In genomic region chr7:126929046-126929445, GRCm38 (mm10) we compare ENCODE assay signal across 8 mouse cellular contexts. TPM values are rescaled to one million over a fixed set of nuclear protein-coding genes. Genes with fewer than 3 reads are reported as not detected.
DNase-seq lines count a peak whose midpoint lies in the region; ATAC-seq lines count a peak whose summit lies in the region.

No protein-coding gene starts in this region.

- H3K9me3 ChIP-seq in heart, embryonic 14.5 days (ENCODE audit: control insufficient read depth, low read length): no peaks in the 10 kb centered on the region
- H3K9me3 ChIP-seq in forebrain, embryonic 13.5 days (replicated peaks): no peaks in the 10 kb centered on the region
- H3K9me3 ChIP-seq in liver, embryonic 12.5 days (replicated peaks): no peaks in the 10 kb centered on the region
- H3K9me3 ChIP-seq in stomach, embryonic 14.5 days (ENCODE audit: control insufficient read depth, low read depth, low read length): no peaks in the 10 kb centered on the region

- no peak for DNase-seq in heart, adult 11 months
- peak; percentile 56 for DNase-seq in R1 (ENCODE audit: low read depth, low spot score)
- no peak for DNase-seq in spleen, postnatal 4 days (ENCODE audit: low spot score in 2 of 2)
- no peak for DNase-seq in layer of hippocampus, adult 9-10 months (ENCODE audit: low spot score)

- peaks cover 3 to 6% of the 10 kb centered on the region in 2 experiments for H3K4me1 ChIP-seq in heart, embryonic 14.5 days (ENCODE audit: control insufficient read depth in 2 of 2, insufficient read depth in 2 of 2, low read length in 2 of 2)
- H3K4me1 ChIP-seq in forebrain, embryonic 13.5 days: peaks cover 19% of the 10 kb centered on the region
- peaks cover 51% of the 10 kb centered on the region for H3K4me1 ChIP-seq in liver, embryonic 12.5 days
- peaks cover 3% of the 10 kb centered on the region; the same call in 1 of the 2 replicates for H3K4me1 ChIP-seq in stomach, embryonic 14.5 days (ENCODE audit: control insufficient read depth, insufficient read depth, low read length)

- peak overlapping the region; percentile 88 for H3K9ac ChIP-seq in heart, embryonic 14.5 days (ENCODE audit: low read length)
- H3K9ac ChIP-seq in forebrain, embryonic 13.5 days: peak overlapping the region; percentile 89
- peak overlapping the region; percentile 95 for H3K9ac ChIP-seq in liver, embryonic 12.5 days
- H3K9ac ChIP-seq in stomach, embryonic 14.5 days (replicated peaks; ENCODE audit: low read depth, low read length): peak overlapping the region; percentile 85

- peaks cover 32% of the 10 kb centered on the region for H3K36me3 ChIP-seq in heart, embryonic 14.5 days (ENCODE audit: control insufficient read depth, insufficient read depth, low read length)
- peaks cover 31% of the 10 kb centered on the region for H3K36me3 ChIP-seq in forebrain, embryonic 13.5 days (ENCODE audit: poor library complexity, severe bottlenecking)
- H3K36me3 ChIP-seq in liver, embryonic 12.5 days: peaks cover 34% of the 10 kb centered on the region
- H3K36me3 ChIP-seq in stomach, embryonic 14.5 days (ENCODE audit: control insufficient read depth, insufficient read depth, low read length): peaks cover 12% of the 10 kb centered on the region; the same call in 1 of the 2 replicates

- no peak; the same call in 1 of the 2 replicates for ATAC-seq in heart, embryonic 14.5 days (ENCODE audit: insufficient number of reproducible peaks, insufficient read depth, low FRiP score, low read depth)
- peak; percentile 80 for ATAC-seq in forebrain, embryonic 13.5 days
- peak; percentile 51 for ATAC-seq in liver, embryonic 12.5 days
- peak; percentile 65 for ATAC-seq in stomach, embryonic 14.5 days (ENCODE audit: insufficient number of reproducible peaks, insufficient read depth, low FRiP score, low read depth)

- H3K4me2 ChIP-seq in heart, embryonic 14.5 days (ENCODE audit: low read length): peak overlapping the region; percentile 97
- H3K4me2 ChIP-seq in forebrain, embryonic 13.5 days: peak overlapping the region; percentile 86
- peak overlapping the region; percentile 100 for H3K4me2 ChIP-seq in liver, embryonic 12.5 days
- H3K4me2 ChIP-seq in stomach, embryonic 14.5 days (replicated peaks; ENCODE audit: low read depth, low read length): peak overlapping the region; percentile 98

- H3K27me3 ChIP-seq in heart, embryonic 14.5 days (ENCODE audit: control insufficient read depth, insufficient read depth, low read length): no peaks in the 10 kb centered on the region
- H3K27me3 ChIP-seq in forebrain, embryonic 13.5 days: no peaks in the 10 kb centered on the region
- H3K27me3 ChIP-seq in liver, embryonic 12.5 days (replicated peaks): no peaks in the 10 kb centered on the region
- no peaks in the 10 kb centered on the region for H3K27me3 ChIP-seq in stomach, embryonic 14.5 days (ENCODE audit: control insufficient read depth, insufficient read depth, low read length)

- 0% methylated on average over 27 of the region's 27 CpGs for WGBS in heart, embryonic 14.5 days
- WGBS in forebrain, embryonic 13.5 days: under 1% methylated on average over 19 of the region's 27 CpGs
- WGBS in liver, embryonic 12.5 days (ENCODE audit: insufficient replicate concordance): 0% methylated on average over 27 of the region's 27 CpGs
- under 1% methylated on average over 27 of the region's 27 CpGs for WGBS in stomach, embryonic 14.5 days

- peak overlapping the region; percentile 52 to 77 for H3K4me3 ChIP-seq in heart, embryonic 14.5 days (ENCODE audit: control insufficient read depth in 1 of 2, insufficient read depth in 1 of 2, low read depth in 1 of 2, low read length in 2 of 2)
- peak overlapping the region; percentile 92 for H3K4me3 ChIP-seq in forebrain, embryonic 13.5 days
- H3K4me3 ChIP-seq in liver, embryonic 12.5 days: peak overlapping the region; percentile 90
- peak overlapping the region; percentile 84 for H3K4me3 ChIP-seq in stomach, embryonic 14.5 days (ENCODE audit: low read depth, low read length)

- peak overlapping the region; percentile 3 to 66; a peak in 3 of 4 replicates for H3K27ac ChIP-seq in heart, embryonic 14.5 days (replicated peaks in 1 of 2; ENCODE audit: control insufficient read depth in 1 of 2, insufficient read depth in 1 of 2, low read depth in 2 of 2, low read length in 2 of 2)
- H3K27ac ChIP-seq in forebrain, embryonic 13.5 days: peak overlapping the region; percentile 78
- H3K27ac ChIP-seq in liver, embryonic 12.5 days: peak overlapping the region; percentile 83
- H3K27ac ChIP-seq in stomach, embryonic 14.5 days (ENCODE audit: low read length): peak overlapping the region; percentile 73

RNA-seq across cellular contexts. Expression of gene Kctd13, which starts 0.4 kb away (rescaled TPM):
- polyA plus RNA-seq in heart, embryonic 14.5 days (2014; fragmentation: Nextera tagmentation; extraction: Ambion mirVana): 11.3 and 11.9 TPM in 2 replicates
- 69.4 and 69.8 TPM in 2 replicates for polyA plus RNA-seq in forebrain, embryonic 13.5 days (2015; fragmentation: Nextera tagmentation; extraction: Ambion mirVana)
- 10.3 and 10.7 TPM in 2 replicates for polyA plus RNA-seq in liver, embryonic 12.5 days (2016; fragmentation: Nextera tagmentation; extraction: Ambion mirVana)
- 14.7 and 16.1 TPM in 2 replicates for polyA plus RNA-seq in stomach, embryonic 14.5 days (2014; fragmentation: Nextera tagmentation; extraction: Ambion mirVana)

RNA-seq across cellular contexts. Expression of gene Tmem219, which starts 6.3 kb away (rescaled TPM):
- polyA plus RNA-seq in heart, embryonic 14.5 days (2014; fragmentation: Nextera tagmentation; extraction: Ambion mirVana): 21.6 and 22.7 TPM in 2 replicates
- 30.5 and 35.3 TPM in 2 replicates for polyA plus RNA-seq in forebrain, embryonic 13.5 days (2015; fragmentation: Nextera tagmentation; extraction: Ambion mirVana)
- 16.7 and 16.9 TPM in 2 replicates for polyA plus RNA-seq in liver, embryonic 12.5 days (2016; fragmentation: Nextera tagmentation; extraction: Ambion mirVana)
- 29.5 and 33.4 TPM in 2 replicates for polyA plus RNA-seq in stomach, embryonic 14.5 days (2014; fragmentation: Nextera tagmentation; extraction: Ambion mirVana)

RNA-seq across cellular contexts. Expression of gene Asphd1, which starts 20.3 kb away (rescaled TPM):
- polyA plus RNA-seq in heart, embryonic 14.5 days (2014; fragmentation: Nextera tagmentation; extraction: Ambion mirVana): not detected in 2 replicates
- 2.5 and 5.1 TPM in 2 replicates for polyA plus RNA-seq in forebrain, embryonic 13.5 days (2015; fragmentation: Nextera tagmentation; extraction: Ambion mirVana)
- polyA plus RNA-seq in liver, embryonic 12.5 days (2016; fragmentation: Nextera tagmentation; extraction: Ambion mirVana): not detected in 2 replicates
- polyA plus RNA-seq in stomach, embryonic 14.5 days (2014; fragmentation: Nextera tagmentation; extraction: Ambion mirVana): 0.35 and 0.36 TPM in 2 replicates

RNA-seq across cellular contexts. Expression of gene Sez6l2, which starts 21.3 kb away (rescaled TPM):
- 0.86 and 1.4 TPM in 2 replicates for polyA plus RNA-seq in heart, embryonic 14.5 days (2014; fragmentation: Nextera tagmentation; extraction: Ambion mirVana)
- 16.8 and 18.4 TPM in 2 replicates for polyA plus RNA-seq in forebrain, embryonic 13.5 days (2015; fragmentation: Nextera tagmentation; extraction: Ambion mirVana)
- 0.06 and 0.39 TPM in 2 replicates for polyA plus RNA-seq in liver, embryonic 12.5 days (2016; fragmentation: Nextera tagmentation; extraction: Ambion mirVana)
- polyA plus RNA-seq in stomach, embryonic 14.5 days (2014; fragmentation: Nextera tagmentation; extraction: Ambion mirVana): 2.9 and 3.6 TPM in 2 replicates

RNA-seq across cellular contexts. Expression of gene Taok2, which starts 44.5 kb away (rescaled TPM):
- 19.8 and 21.7 TPM in 2 replicates for polyA plus RNA-seq in heart, embryonic 14.5 days (2014; fragmentation: Nextera tagmentation; extraction: Ambion mirVana)
- polyA plus RNA-seq in forebrain, embryonic 13.5 days (2015; fragmentation: Nextera tagmentation; extraction: Ambion mirVana): 51.9 and 60.0 TPM in 2 replicates
- 20.1 and 20.6 TPM in 2 replicates for polyA plus RNA-seq in liver, embryonic 12.5 days (2016; fragmentation: Nextera tagmentation; extraction: Ambion mirVana)
- 28.0 and 30.2 TPM in 2 replicates for polyA plus RNA-seq in stomach, embryonic 14.5 days (2014; fragmentation: Nextera tagmentation; extraction: Ambion mirVana)
